Mouse (Mus musculus): Measurements from ENCODE around the gene Ntrk1. TPM values are rescaled to one million over a fixed set of nuclear protein-coding genes. Genes with fewer than 3 reads are reported as not detected.

The Ntrk1 gene
- total RNA-seq, 2 experiments from 2014 or later, result 0.61 TPM; not detected in 1

Other genes with a start within 250 kb of the Ntrk1 start
- gene Arhgef11, start 177.6 kb downstream of the Ntrk1 start, total RNA-seq (2021), result 10 to 100 TPM; 53.5 to 53.8 TPM
- gene Lrrc71, start 46.5 kb downstream of the Ntrk1 start, total RNA-seq (2021), result under 1 TPM; 0.21 to 0.55 TPM
- gene Insrr, start 1.8 kb upstream of the Ntrk1 start, total RNA-seq (2021), result under 1 TPM; 0.57 to 0.66 TPM
- 1 to 10 TPM; 7.3 to 9.1 TPM for gene Pear1, start 29.1 kb upstream of the Ntrk1 start, total RNA-seq (2021)
- not detected for gene Sh2d2a, start 51.6 kb upstream of the Ntrk1 start, total RNA-seq (2021)
- 10 to 100 TPM; 64.4 to 65.9 TPM for gene Prcc, start 90.4 kb upstream of the Ntrk1 start, total RNA-seq (2021)
- gene Hdgf, start 111.2 kb upstream of the Ntrk1 start, total RNA-seq (2021), result 100 to 1,000 TPM; 130 to 139 TPM
- 10 to 100 TPM; 45.5 to 48.5 TPM for gene Mrpl24, start 124.3 kb upstream of the Ntrk1 start, total RNA-seq (2021)
- gene Isg20l2, start 135.2 kb upstream of the Ntrk1 start, total RNA-seq (2021), result 10 to 100 TPM; 14.3 to 15.2 TPM
- gene Rrnad1, start 135.6 kb upstream of the Ntrk1 start, total RNA-seq (2021), result 10 to 100 TPM; 17.7 to 19.0 TPM
- gene Crabp2, start 153.5 kb upstream of the Ntrk1 start, total RNA-seq (2021), result 1 to 10 TPM; 5.4 to 5.9 TPM
- gene Nes, start 175.9 kb upstream of the Ntrk1 start, total RNA-seq (2021), result 10 to 100 TPM; 10.1 to 10.4 TPM
- gene Bcan, start 205.1 kb upstream of the Ntrk1 start, total RNA-seq (2021), result 100 to 1,000 TPM; 297 to 331 TPM
- gene Hapln2, start 232.4 kb upstream of the Ntrk1 start, total RNA-seq (2021), result 1 to 10 TPM; 1.3 TPM
- gene Gpatch4, start 247.9 kb upstream of the Ntrk1 start, total RNA-seq (2021), result 10 to 100 TPM; 15.5 to 16.5 TPM